Mouse (Mus musculus) testis, adult 2 months (tissue): ENCODE results near the gene Fem1a. TPM values are rescaled to one million over a fixed set of nuclear protein-coding genes. Genes with fewer than 3 reads are reported as not detected.

Experiments used
- H3K27ac ChIP-seq: fragments of 200-500 bp; 2 replicates; pipeline ENCODE4 v1.5.1; 2012; ENCODE audit warnings: low read depth, low read length; ENCODE audit not compliant: control insufficient read depth, insufficient read depth
- H3K27me3 ChIP-seq: fragments of 200-500 bp; 2 replicates; pipeline ENCODE4 v1.6.1; 2012; ENCODE audit warnings: mild to moderate bottlenecking, low read length, moderate library complexity; ENCODE audit not compliant: control insufficient read depth, insufficient read depth
- H3K36me3 ChIP-seq: fragments of 200-500 bp; 2 replicates; pipeline ENCODE4 v1.6.1; 2012; ENCODE audit warnings: mild to moderate bottlenecking, low read length; ENCODE audit not compliant: control insufficient read depth, insufficient read depth
- H3K4me1 ChIP-seq: fragments of 200-500 bp; 2 replicates; pipeline ENCODE4 v1.6.1; 2012; ENCODE audit warnings: low read length; ENCODE audit not compliant: control insufficient read depth, insufficient read depth
- H3K4me3 ChIP-seq: fragments of 200-500 bp; 2 replicates; pipeline ENCODE4 v1.5.1; 2012; ENCODE audit warnings: low read depth, mild to moderate bottlenecking, low read length, moderate library complexity, mixed read lengths; ENCODE audit not compliant: control insufficient read depth
- CTCF ChIP-seq: fragments of 200-500 bp; IDR thresholded peaks from 2 replicates; pipeline ENCODE4 v1.5.1; 2012; ENCODE audit warnings: low read depth, mild to moderate bottlenecking, inconsistent platforms, low read length, moderate library complexity; ENCODE audit not compliant: control insufficient read depth, insufficient read depth, insufficient replicate concordance
- POLR2A ChIP-seq: fragments of 200-500 bp; IDR thresholded peaks from 2 replicates; pipeline ENCODE4 v1.6.1; 2012; ENCODE audit warnings: low read depth, mild to moderate bottlenecking, inconsistent platforms, low read length, moderate library complexity; ENCODE audit not compliant: control insufficient read depth
- polyA plus RNA-seq: library from polyadenylated mRNA; depleted of rRNA; stranded (reverse); fragments of >200 nt; gene quantifications from 2 replicates; pipeline ENCODE4 v1.2.3, GENCODE M21; 2012

The Fem1a gene
- polyA plus RNA-seq, 1 experiment = 5.7 TPM

- TF ChIP-seq POLR2A (no peak), CTCF (no peak)
- Histone ChIP-seq H3K36me3 (no peaks in the 10 kb centered on the region), H3K4me3 (no peak overlapping the region), H3K27ac (no peak overlapping the region), H3K4me1 (peaks cover 13% of the 10 kb centered on the region), H3K27me3 (no peaks in the 10 kb centered on the region)
Observed at GRCm38 (mm10) chr17:56273986-56274385, 17.4 kb downstream of the Fem1a start.

DNA sequence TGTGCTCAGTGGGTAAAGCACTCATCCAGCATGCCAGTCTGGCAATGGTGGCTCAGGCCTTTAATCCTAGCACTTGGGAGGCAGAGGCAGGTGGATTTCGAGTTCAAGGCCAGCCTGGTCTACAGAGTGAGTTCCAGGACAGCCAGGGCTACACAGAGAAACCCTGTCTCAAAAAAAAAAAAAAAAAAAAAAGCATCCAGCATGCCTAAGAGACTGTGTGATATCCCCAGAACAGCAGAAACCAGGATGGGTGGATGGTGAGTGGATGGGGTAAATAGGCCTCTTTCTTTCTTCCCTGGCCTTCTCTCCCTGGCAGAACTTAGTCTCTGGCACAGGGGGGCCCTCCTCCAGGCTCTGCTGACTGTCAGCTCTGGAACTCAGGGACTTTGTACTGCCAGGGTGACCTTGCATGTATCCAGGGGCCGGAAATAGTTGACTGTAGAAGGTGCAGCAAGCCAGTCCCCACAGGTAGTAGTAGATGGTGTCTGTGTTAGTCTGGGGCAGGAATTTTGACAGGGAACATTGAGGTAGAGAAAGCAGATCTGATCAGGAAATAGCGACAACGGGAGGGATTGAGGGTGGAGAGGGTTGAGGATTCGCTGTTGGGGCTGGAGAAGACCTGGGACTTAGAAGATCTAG lies 19.4 kb downstream of the Fem1a start:
- no peak overlapping the region; the same call in 1 of the 2 replicates for H3K27ac ChIP-seq
- TF ChIP-seq CTCF (no peak), POLR2A (no peak)
- H3K4me1 ChIP-seq = peaks cover 13% of the 10 kb centered on the region
- peak overlapping the region; percentile 87 for H3K4me3 ChIP-seq
- no peaks in the 10 kb centered on the region for H3K27me3 ChIP-seq
- H3K36me3 ChIP-seq = no peaks in the 10 kb centered on the region

GRCm38 (mm10) chr17:56276643-56277566 lies 20.3 kb downstream of the Fem1a start, which contains the start of gene Ticam1:
Gene Ticam1, minus strand, starts transcription at chr17:56276786.
- peak; percentile 37 for TF ChIP-seq POLR2A
- no peak for TF ChIP-seq CTCF
- no peaks in the 10 kb centered on the region for H3K36me3 ChIP-seq

DNA sequence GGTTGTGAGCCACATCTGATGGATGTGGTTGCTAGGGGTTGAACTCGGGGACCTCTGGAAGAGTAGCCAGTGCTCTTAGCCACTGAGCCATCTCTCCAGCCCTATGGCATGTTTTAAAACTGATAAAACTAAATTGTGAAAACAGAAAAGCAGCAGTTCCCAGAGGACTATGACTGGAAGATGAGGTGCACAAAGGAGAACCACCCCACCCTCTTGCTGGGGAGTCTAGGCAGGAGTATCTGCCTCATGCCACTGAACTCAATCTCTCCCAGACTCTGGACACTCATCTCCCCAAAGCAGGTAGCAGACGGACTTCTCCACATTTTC lies 20.9 kb downstream of the Fem1a start:
- H3K27ac ChIP-seq = peak overlapping the region; percentile 62

More at GRCm38 (mm10) chr17:56276643-56277566, 20.3 kb downstream of the Fem1a start, which contains the start of gene Ticam1:
- peak within 1 kb of the TSS; percentile 87 for H3K4me3 ChIP-seq
- H3K4me1 ChIP-seq = peaks cover 13% of the 10 kb centered on the region
- no peaks in the 10 kb centered on the region for H3K27me3 ChIP-seq
- H3K27ac ChIP-seq = peak within 1 kb of the TSS; percentile 78

DNA sequence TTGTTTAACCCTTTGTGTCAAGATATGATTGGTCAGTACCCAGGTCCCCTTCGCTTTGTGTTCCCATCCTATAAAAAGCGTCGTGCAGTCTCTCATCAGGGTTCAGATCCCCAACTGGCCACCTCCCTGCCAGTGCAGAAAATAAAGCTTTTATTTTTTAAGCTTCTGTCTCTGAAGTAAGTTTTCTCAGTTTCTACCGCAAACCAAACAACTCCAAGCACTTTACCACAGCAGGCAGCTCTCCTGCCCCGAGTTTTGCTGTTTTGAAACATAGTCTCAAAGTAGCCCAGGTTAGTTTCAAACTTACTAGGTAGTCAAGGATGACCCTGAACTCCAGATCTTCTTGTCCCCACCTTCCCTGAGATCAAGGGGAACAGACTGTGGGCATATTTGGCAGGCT lies 21.7 kb downstream of the Fem1a start:
- no peak overlapping the region for H3K4me3 ChIP-seq
- no peaks in the 10 kb centered on the region for H3K27me3 ChIP-seq
- H3K36me3 ChIP-seq = no peaks in the 10 kb centered on the region
- peaks cover 13% of the 10 kb centered on the region for H3K4me1 ChIP-seq
- H3K27ac ChIP-seq = 0 out of 2 replicates have a peak overlapping the region, but pooled peaks have one; percentile 21
- TF ChIP-seq POLR2A (no peak), CTCF (no peak)

More for the DNA sequence above, 20.9 kb downstream of the Fem1a start:
- no peak for TF ChIP-seq CTCF
- H3K27me3 ChIP-seq = no peaks in the 10 kb centered on the region
- peaks cover 13% of the 10 kb centered on the region for H3K4me1 ChIP-seq
- no peak overlapping the region for H3K4me3 ChIP-seq
- H3K36me3 ChIP-seq = no peaks in the 10 kb centered on the region

DNA sequence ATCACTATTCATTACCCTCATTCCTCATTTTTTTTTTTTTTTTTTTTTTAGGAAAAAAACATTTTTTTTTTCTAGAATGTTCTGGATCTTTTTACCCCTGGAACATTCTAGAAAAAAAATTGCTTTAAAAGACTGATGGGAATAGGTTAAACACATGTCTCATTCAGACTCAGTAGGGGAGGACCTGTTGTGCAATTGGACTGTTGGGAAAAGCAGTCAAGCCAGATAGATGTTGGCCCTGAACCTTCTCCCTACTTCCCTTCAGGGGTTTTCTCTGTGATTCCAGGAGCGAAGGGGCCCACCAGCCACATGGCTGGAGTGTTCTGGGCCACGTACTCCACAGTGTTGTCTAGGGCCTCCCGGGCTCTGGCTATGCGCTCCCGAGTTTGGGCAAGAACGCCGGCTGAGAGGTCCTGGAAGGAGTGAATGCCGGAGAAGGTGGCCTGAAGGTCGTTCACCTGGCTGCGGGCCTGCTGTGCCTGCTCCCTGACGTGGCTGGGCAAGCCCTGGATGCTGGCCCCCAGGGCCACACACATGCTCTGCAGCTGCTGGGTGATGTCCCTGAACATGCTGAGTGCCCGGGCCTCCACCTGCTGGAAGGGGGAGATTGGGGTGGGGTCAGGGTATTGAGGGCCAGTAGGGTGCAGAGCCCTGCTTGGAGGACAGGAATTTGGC lies 23.0 kb downstream of the Fem1a start:
- no peak for TF ChIP-seq POLR2A
- TF ChIP-seq CTCF = no peak
- peaks cover 13% of the 10 kb centered on the region for H3K4me1 ChIP-seq
- H3K27ac ChIP-seq = no peak overlapping the region
- H3K36me3 ChIP-seq = no peaks in the 10 kb centered on the region
- no peaks in the 10 kb centered on the region for H3K27me3 ChIP-seq
- H3K4me3 ChIP-seq = no peak overlapping the region

- TF ChIP-seq POLR2A (no peak), CTCF (no peak)
- no peaks in the 10 kb centered on the region for H3K27me3 ChIP-seq
- peaks cover 7% of the 10 kb centered on the region for H3K4me1 ChIP-seq
- H3K27ac ChIP-seq = no peak overlapping the region
- no peak overlapping the region for H3K4me3 ChIP-seq
- H3K36me3 ChIP-seq = no peaks in the 10 kb centered on the region
Observed at GRCm38 (mm10) chr17:56281193-56281592, 24.6 kb downstream of the Fem1a start.
